Mouse (Mus musculus): ENCODE results near the gene Foxe3. TPM values are rescaled to one million over a fixed set of nuclear protein-coding genes. Genes with fewer than 3 reads are reported as not detected.

Gene Foxe3
- polyA plus RNA-seq, 1 experiment from 2014 or later = not detected

DNA sequence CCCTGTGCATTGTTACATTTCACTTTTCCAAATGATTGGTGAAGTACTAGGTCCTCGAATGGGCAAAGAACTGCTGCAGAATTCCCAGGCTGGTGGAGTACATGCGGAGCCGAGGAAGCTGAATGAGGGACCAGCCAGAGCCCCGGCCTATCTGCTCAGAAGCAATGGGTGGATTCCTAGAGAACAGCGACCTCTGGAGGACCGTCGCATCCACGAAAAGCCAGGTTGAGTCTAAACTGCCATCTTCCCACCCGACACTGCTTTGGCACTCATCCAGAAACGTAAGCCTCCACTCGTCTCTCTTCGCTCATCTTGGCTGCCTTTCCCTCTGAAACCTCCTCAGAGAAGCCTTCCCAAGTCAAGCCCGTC lies 12.2 kb downstream of the Foxe3 start:
- Histone ChIP-seq H3K9me3 (replicated peaks) (no peaks in the 10 kb centered on the region), H3K9ac (replicated peaks) (no peak overlapping the region), H3K36me3 (no peaks in the 10 kb centered on the region), H3K4me2 (no peak overlapping the region), H3K4me3 (replicated peaks) (no peak overlapping the region), H3K27ac (replicated peaks) (no peak overlapping the region), H3K4me1 (peaks cover 11% of the 10 kb centered on the region), H3K27me3 (replicated peaks) (peaks cover 83% of the 10 kb centered on the region)
- 1% methylated on average over 13 of the region's 13 CpGs for WGBS
- ATAC-seq (ENCODE audit: low FRiP score) = 0 out of 2 replicates have a peak, but pooled peaks have one; percentile 51

DNA sequence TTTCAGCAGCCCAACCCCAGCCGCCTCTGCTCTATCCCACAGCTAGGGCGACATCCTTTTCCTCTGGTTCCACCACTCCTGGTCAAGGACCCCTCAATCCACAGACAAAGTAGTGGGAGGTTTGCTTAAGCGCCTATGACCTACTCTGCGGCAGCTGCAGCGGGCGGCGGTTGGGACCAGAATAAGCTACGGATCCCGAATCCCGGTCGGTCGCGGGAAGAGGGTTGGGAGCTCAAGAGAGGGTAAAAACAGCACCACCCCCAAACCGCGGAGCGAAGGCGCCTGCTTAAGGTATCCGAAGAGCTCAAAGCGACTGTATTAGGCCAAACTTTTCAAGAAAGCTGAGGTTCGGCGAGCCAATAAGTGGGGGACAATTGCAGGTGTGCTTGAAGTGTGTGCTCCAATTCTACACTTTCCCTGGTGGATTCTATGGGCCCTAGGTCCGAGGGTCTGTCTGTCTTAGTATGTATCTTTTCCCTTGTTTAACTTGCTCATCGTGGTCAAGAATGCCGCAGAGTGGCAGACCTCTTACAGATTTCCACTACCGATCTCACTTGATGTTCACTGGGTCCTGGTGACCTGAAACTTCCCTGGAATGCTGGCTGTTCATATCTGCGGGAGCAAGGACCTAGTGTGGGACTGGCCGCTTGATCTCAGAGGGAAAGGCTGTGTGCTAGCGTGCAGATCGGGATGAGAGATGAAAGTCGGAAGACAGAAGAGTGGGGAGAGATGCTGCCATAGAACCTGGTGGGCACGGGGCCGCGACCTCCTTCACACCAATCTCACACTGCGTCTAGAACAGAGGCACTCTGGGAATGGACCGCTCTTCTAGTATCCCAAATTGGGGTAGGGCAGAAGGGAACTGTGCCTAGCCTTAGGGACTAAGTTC lies 12.9 kb downstream of the Foxe3 start:
- no peak for ATAC-seq (ENCODE audit: low FRiP score)
- no peak overlapping the region for H3K4me2 ChIP-seq
- H3K27ac ChIP-seq (replicated peaks) = no peak overlapping the region
- no peak overlapping the region for H3K4me3 ChIP-seq (replicated peaks)
- no peaks in the 10 kb centered on the region for H3K9me3 ChIP-seq (replicated peaks)
- no peak overlapping the region for H3K9ac ChIP-seq (replicated peaks)
- peaks cover 88% of the 10 kb centered on the region for H3K27me3 ChIP-seq (replicated peaks)
- WGBS = 3% methylated on average over 35 of the region's 35 CpGs
- H3K4me1 ChIP-seq = peaks cover 17% of the 10 kb centered on the region
- no peaks in the 10 kb centered on the region for H3K36me3 ChIP-seq

GRCm38 (mm10) chr4:114909602-114910484 lies 16.0 kb downstream of the Foxe3 start:
- peaks cover 25% of the 10 kb centered on the region for H3K4me1 ChIP-seq
- peak overlapping the region; percentile 40 for H3K4me3 ChIP-seq (replicated peaks)
- no peak overlapping the region for H3K9ac ChIP-seq (replicated peaks)
- H3K27ac ChIP-seq (replicated peaks) = no peak overlapping the region
- H3K36me3 ChIP-seq = no peaks in the 10 kb centered on the region
- no peaks in the 10 kb centered on the region for H3K9me3 ChIP-seq (replicated peaks)
- H3K27me3 ChIP-seq (replicated peaks) = peaks cover 91% of the 10 kb centered on the region
- ATAC-seq (ENCODE audit: low FRiP score) = no peak
- H3K4me2 ChIP-seq = peak overlapping the region; percentile 62
- WGBS = 2% methylated on average over 20 of the region's 20 CpGs

DNA sequence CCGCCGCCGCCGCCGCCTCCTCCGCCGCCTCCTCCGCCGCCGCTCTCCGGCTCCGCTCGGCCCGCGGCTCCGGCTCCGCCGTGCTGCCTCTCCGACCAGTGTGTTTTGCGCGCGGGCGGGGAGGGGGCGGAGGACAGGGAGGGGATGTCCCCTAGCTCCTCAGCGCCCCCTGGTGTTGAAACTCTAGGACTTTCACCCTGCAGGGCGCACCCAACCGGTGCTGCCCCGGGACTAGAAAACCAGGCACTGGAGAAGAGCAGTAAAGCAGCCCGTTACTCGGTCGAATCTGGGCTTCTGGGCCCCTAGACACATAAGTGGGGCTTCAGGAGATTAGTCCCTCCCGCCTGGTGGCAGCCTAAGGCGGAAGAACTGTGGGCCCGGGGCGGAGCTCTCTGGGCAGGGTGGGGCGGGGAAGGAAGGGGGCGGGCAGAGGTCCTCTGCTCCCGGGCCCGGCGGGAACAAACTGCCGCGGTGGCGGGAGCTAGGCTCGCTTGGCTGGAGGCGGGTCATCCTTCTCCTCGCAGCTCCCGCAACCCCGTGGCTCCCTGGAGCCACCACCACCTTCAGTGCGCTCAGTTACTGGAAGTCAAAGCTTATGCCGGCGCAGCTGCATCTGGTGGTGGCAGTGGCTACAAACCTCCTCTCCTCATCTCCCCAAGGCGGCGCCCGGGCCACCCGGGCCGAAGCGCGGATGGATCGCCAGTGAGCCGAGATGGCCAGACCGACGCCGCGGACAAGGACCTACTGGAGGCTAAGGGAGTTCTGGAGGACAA lies 16.8 kb downstream of the Foxe3 start, which contains the start of gene Foxd2:
Gene Foxd2, minus strand, starts transcription at position 45 of the 773 bp plus-strand sequence.
- under 1% methylated on average over 60 of the region's 64 CpGs for WGBS
- Histone ChIP-seq H3K9ac (replicated peaks) (peak within 1 kb of the TSS; percentile 14; the same call in 1 of the 2 replicates), H3K27ac (replicated peaks) (no peak within 1 kb of the TSS), H3K9me3 (replicated peaks) (no peaks in the 10 kb centered on the region), H3K27me3 (replicated peaks) (peaks cover 91% of the 10 kb centered on the region), H3K4me1 (peaks cover 25% of the 10 kb centered on the region), H3K4me2 (peak within 1 kb of the TSS; percentile 62), H3K36me3 (no peaks in the 10 kb centered on the region), H3K4me3 (replicated peaks) (peak within 1 kb of the TSS; percentile 40)
- peak; percentile 67 for ATAC-seq (ENCODE audit: low FRiP score)

GRCm38 (mm10) chr4:114907951-114908828 lies 17.6 kb downstream of the Foxe3 start:
- H3K27ac ChIP-seq (replicated peaks) = no peak overlapping the region
- peak overlapping the region; percentile 14; the same call in 1 of the 2 replicates for H3K9ac ChIP-seq (replicated peaks)
- peaks cover 22% of the 10 kb centered on the region for H3K4me1 ChIP-seq
- peaks cover 91% of the 10 kb centered on the region for H3K27me3 ChIP-seq (replicated peaks)
- WGBS = under 1% methylated on average over 103 of the region's 103 CpGs
- H3K4me2 ChIP-seq = peak overlapping the region; percentile 62
- peak; percentile 29 for ATAC-seq (ENCODE audit: low FRiP score)
- H3K9me3 ChIP-seq (replicated peaks) = no peaks in the 10 kb centered on the region
- peak overlapping the region; percentile 40 for H3K4me3 ChIP-seq (replicated peaks)
- H3K36me3 ChIP-seq = no peaks in the 10 kb centered on the region

- peaks cover 22% of the 10 kb centered on the region for H3K4me1 ChIP-seq
- H3K9me3 ChIP-seq (replicated peaks) = no peaks in the 10 kb centered on the region
- H3K27ac ChIP-seq (replicated peaks) = no peak overlapping the region
- no peak for ATAC-seq (ENCODE audit: low FRiP score)
- 1% methylated on average over 74 of the region's 74 CpGs for WGBS
- H3K9ac ChIP-seq (replicated peaks) = peak overlapping the region; percentile 14; the same call in 1 of the 2 replicates
- H3K4me3 ChIP-seq (replicated peaks) = peak overlapping the region; percentile 40
- H3K4me2 ChIP-seq = peak overlapping the region; percentile 62
- peaks cover 90% of the 10 kb centered on the region for H3K27me3 ChIP-seq (replicated peaks)
- no peaks in the 10 kb centered on the region for H3K36me3 ChIP-seq
Measured at GRCm38 (mm10) chr4:114907056-114907917, 18.5 kb downstream of the Foxe3 start.

DNA sequence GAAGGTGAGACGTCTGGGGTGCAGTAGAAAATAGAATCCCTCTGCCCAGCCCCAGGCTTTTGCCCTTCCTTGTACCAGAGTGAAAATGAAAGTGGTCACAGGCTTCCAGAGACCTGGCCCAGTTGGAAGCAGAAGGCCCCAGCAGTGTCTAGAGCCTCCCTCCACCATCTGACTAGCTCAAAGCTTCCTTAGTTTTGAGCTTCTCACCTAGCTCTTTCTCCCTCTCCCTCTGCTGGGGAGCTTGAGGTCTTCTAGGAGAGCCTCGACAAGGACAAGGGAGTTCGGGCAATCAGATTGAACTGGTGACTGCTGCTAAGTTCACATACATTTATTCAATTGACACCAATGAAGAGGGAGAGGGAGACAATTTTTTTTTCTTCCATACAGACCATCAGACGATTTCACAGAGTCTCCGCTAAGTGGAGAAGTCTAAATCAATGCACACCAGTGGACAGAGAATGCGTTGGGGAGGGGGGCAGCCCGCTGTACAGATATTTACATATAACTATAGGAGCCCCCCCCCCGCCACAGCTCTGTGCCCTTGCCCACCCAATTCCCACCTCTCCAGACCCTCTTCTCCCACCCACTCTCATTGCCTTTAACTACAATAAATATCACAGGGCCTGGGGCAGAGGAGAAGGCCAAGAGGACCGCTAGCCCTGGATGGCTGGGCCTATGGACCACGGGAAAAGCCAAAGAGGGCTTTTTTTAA lies 19.7 kb downstream of the Foxe3 start:
- WGBS = 11% methylated on average over 10 of the region's 10 CpGs
- no peak overlapping the region for H3K4me2 ChIP-seq
- H3K27me3 ChIP-seq (replicated peaks) = peaks cover 88% of the 10 kb centered on the region
- H3K4me1 ChIP-seq = peaks cover 22% of the 10 kb centered on the region
- no peak overlapping the region for H3K4me3 ChIP-seq (replicated peaks)
- no peaks in the 10 kb centered on the region for H3K36me3 ChIP-seq
- H3K9ac ChIP-seq (replicated peaks) = no peak overlapping the region
- no peak overlapping the region for H3K27ac ChIP-seq (replicated peaks)
- H3K9me3 ChIP-seq (replicated peaks) = no peaks in the 10 kb centered on the region
- ATAC-seq (ENCODE audit: low FRiP score) = no peak

GRCm38 (mm10) chr4:114905501-114905900 lies 20.3 kb downstream of the Foxe3 start:
- H3K36me3 ChIP-seq = no peaks in the 10 kb centered on the region
- H3K9ac ChIP-seq (replicated peaks) = no peak overlapping the region
- H3K27ac ChIP-seq (replicated peaks) = no peak overlapping the region
- no peak overlapping the region for H3K4me3 ChIP-seq (replicated peaks)
- H3K4me1 ChIP-seq = peaks cover 22% of the 10 kb centered on the region
- H3K9me3 ChIP-seq (replicated peaks) = no peaks in the 10 kb centered on the region
- H3K27me3 ChIP-seq (replicated peaks) = peaks cover 88% of the 10 kb centered on the region
- no peak overlapping the region for H3K4me2 ChIP-seq
- no peak for ATAC-seq (ENCODE audit: low FRiP score)
- WGBS = 39% methylated on average over 3 of the region's 3 CpGs

GRCm38 (mm10) chr4:114903422-114903782 lies 22.4 kb downstream of the Foxe3 start:
- Histone ChIP-seq H3K4me1 (peaks cover 12% of the 10 kb centered on the region), H3K9me3 (replicated peaks) (no peaks in the 10 kb centered on the region), H3K27me3 (replicated peaks) (peaks cover 93% of the 10 kb centered on the region), H3K4me3 (replicated peaks) (no peak overlapping the region), H3K27ac (replicated peaks) (no peak overlapping the region), H3K36me3 (no peaks in the 10 kb centered on the region), H3K9ac (replicated peaks) (no peak overlapping the region), H3K4me2 (no peak overlapping the region)
- 4% methylated on average over 11 of the region's 11 CpGs for WGBS
- ATAC-seq (ENCODE audit: low FRiP score) = no peak
